Mouse (Mus musculus): ENCODE measurements around the gene Gm45716.

DNA sequence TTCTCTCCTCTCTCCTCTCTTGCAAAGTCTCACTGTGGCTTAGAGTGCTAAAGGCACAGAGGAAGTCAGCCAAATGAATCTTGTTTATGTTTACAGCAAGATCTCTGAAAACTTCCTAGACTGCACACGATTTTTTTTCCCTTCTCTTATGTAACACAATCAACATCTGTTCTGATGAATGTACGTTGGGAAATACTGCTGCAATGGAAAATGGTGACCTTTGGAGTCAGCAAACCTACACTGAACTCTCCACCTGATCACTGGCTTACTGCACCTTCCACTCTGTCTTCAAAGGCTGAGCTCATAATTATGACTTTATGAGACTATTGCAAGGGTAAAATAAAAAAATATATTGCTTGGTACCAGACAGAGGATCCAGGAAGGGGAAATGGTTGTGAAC is 44.1 kb downstream of the Gm45716 start:
- no peak for TF ChIP-seq CTCF (IDR thresholded peaks at IDR 0.05; ENCODE audit: insufficient read depth, low read length)
- no peak for TF ChIP-seq POLR2A (IDR thresholded peaks at IDR 0.05; ENCODE audit: borderline replicate concordance, extremely low read depth, low read depth, low read length)

All from lung, adult 2 months (tissue).